Mouse (Mus musculus): ENCODE measurements around the gene Dera. TPM values are rescaled to one million over a fixed set of nuclear protein-coding genes. Genes with fewer than 3 reads are reported as not detected.

Gene Dera
- polyA plus RNA-seq, 2 experiments = 16.1 to 45.3 TPM

DNA sequence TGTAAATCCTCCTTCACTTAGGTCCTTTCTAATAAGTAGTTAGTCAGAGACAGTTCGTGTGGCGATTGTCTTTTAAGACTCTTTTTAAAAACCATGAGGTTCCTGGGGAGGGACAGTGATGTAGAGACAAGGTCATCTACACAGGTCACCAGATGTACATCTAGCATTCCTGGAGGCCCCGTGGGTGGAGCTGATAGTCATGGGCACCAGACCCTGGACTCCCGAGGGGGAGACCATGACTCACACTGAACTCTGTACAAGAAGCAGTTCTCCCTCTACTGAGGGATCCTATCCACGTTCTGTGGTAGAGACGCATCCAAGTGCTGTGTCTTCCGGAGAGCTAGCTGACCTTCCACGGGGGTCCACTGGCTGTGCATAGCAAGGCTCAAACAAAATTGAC is 22.6 kb downstream of the Dera start:
- TF ChIP-seq CTCF (IDR thresholded peaks at IDR 0.05; ENCODE audit: low read depth) (no peak), EP300 (IDR thresholded peaks at IDR 0.05; ENCODE audit: low read depth) (no peak)
- H3K9ac ChIP-seq (replicated peaks) = no peak overlapping the region
- H3K4me2 ChIP-seq (ENCODE audit: low read depth) = no peak overlapping the region
- 75% methylated on average over 8 of the region's 8 CpGs for WGBS (ENCODE audit: insufficient replicate concordance)
- no peaks in the 10 kb centered on the region for H3K4me1 ChIP-seq (replicated peaks; ENCODE audit: control insufficient read depth in 2 of 2, insufficient read depth in 2 of 2, low read length in 1 of 2)
- no peaks in the 10 kb centered on the region for H3K9me3 ChIP-seq (ENCODE audit: control insufficient read depth, low read length)
- H3K27ac ChIP-seq = no peak overlapping the region
- no peaks in the 10 kb centered on the region for H3K36me3 ChIP-seq (replicated peaks; ENCODE audit: control insufficient read depth, insufficient read depth, low read depth)
- ATAC-seq (ENCODE audit: insufficient read depth) (no peak), DNase-seq (ENCODE audit: low read depth in 3 of 3, low spot score in 3 of 3) (no peak)
- H3K27me3 ChIP-seq (ENCODE audit: control insufficient read depth, insufficient read depth, low read length) = no peaks in the 10 kb centered on the region
- no peak overlapping the region for H3K4me3 ChIP-seq (ENCODE audit: insufficient read depth in 1 of 2, low read depth in 2 of 2, low read length in 2 of 2)

GRCm38 (mm10) chr6:137783899-137784637 is 29.7 kb downstream of the Dera start:
- no peaks in the 10 kb centered on the region for H3K9me3 ChIP-seq (ENCODE audit: control insufficient read depth, low read length)
- DNase-seq (ENCODE audit: low read depth in 3 of 3, low spot score in 3 of 3) (no peak), ATAC-seq (ENCODE audit: insufficient read depth) (no peak)
- no peak overlapping the region for H3K9ac ChIP-seq (replicated peaks)
- H3K27ac ChIP-seq = no peak overlapping the region
- H3K4me3 ChIP-seq (ENCODE audit: insufficient read depth in 1 of 2, low read depth in 2 of 2, low read length in 2 of 2) = no peak overlapping the region
- H3K4me1 ChIP-seq (replicated peaks; ENCODE audit: control insufficient read depth in 2 of 2, insufficient read depth in 2 of 2, low read length in 1 of 2) = no peaks in the 10 kb centered on the region
- H3K27me3 ChIP-seq (ENCODE audit: control insufficient read depth, insufficient read depth, low read length) = no peaks in the 10 kb centered on the region
- 61% methylated on average over 7 of the region's 7 CpGs for WGBS (ENCODE audit: insufficient replicate concordance)
- no peaks in the 10 kb centered on the region for H3K36me3 ChIP-seq (replicated peaks; ENCODE audit: control insufficient read depth, insufficient read depth, low read depth)
- H3K4me2 ChIP-seq (ENCODE audit: low read depth) = no peak overlapping the region
- TF ChIP-seq CTCF (IDR thresholded peaks at IDR 0.05; ENCODE audit: low read depth) (no peak), EP300 (IDR thresholded peaks at IDR 0.05; ENCODE audit: low read depth) (no peak)

- TF ChIP-seq EP300 (IDR thresholded peaks at IDR 0.05; ENCODE audit: low read depth) = no peak
- TF ChIP-seq CTCF (IDR thresholded peaks at IDR 0.05; ENCODE audit: low read depth) = no peak
- no peaks in the 10 kb centered on the region for H3K4me1 ChIP-seq (replicated peaks; ENCODE audit: control insufficient read depth in 2 of 2, insufficient read depth in 2 of 2, low read length in 1 of 2)
- H3K36me3 ChIP-seq (replicated peaks; ENCODE audit: control insufficient read depth, insufficient read depth, low read depth) = no peaks in the 10 kb centered on the region
- H3K27ac ChIP-seq = no peak overlapping the region
- no peak overlapping the region for H3K9ac ChIP-seq (replicated peaks)
- ATAC-seq (ENCODE audit: insufficient read depth) (no peak), DNase-seq (ENCODE audit: low read depth in 3 of 3, low spot score in 3 of 3) (no peak)
- no peak overlapping the region for H3K4me3 ChIP-seq (ENCODE audit: insufficient read depth in 1 of 2, low read depth in 2 of 2, low read length in 2 of 2)
- no peaks in the 10 kb centered on the region for H3K9me3 ChIP-seq (ENCODE audit: control insufficient read depth, low read length)
- H3K4me2 ChIP-seq (ENCODE audit: low read depth) = no peak overlapping the region
- no peaks in the 10 kb centered on the region for H3K27me3 ChIP-seq (ENCODE audit: control insufficient read depth, insufficient read depth, low read length)
- WGBS (ENCODE audit: insufficient replicate concordance) = 42% methylated on average over 9 of the region's 9 CpGs
Measured at GRCm38 (mm10) chr6:137788976-137789590, 34.7 kb downstream of the Dera start.

GRCm38 (mm10) chr6:137789658-137790057 is 35.3 kb downstream of the Dera start:
- H3K4me3 ChIP-seq (ENCODE audit: insufficient read depth in 1 of 2, low read depth in 2 of 2, low read length in 2 of 2) = no peak overlapping the region
- TF ChIP-seq EP300 (IDR thresholded peaks at IDR 0.05; ENCODE audit: low read depth) = no peak
- TF ChIP-seq CTCF (IDR thresholded peaks at IDR 0.05; ENCODE audit: low read depth) = no peak
- ATAC-seq (ENCODE audit: insufficient read depth) (no peak), DNase-seq (ENCODE audit: low read depth in 3 of 3, low spot score in 3 of 3) (no peak)
- H3K9me3 ChIP-seq (ENCODE audit: control insufficient read depth, low read length) = no peaks in the 10 kb centered on the region
- H3K4me1 ChIP-seq (replicated peaks; ENCODE audit: control insufficient read depth in 2 of 2, insufficient read depth in 2 of 2, low read length in 1 of 2) = no peaks in the 10 kb centered on the region
- no peak overlapping the region for H3K27ac ChIP-seq
- H3K9ac ChIP-seq (replicated peaks) = no peak overlapping the region
- WGBS (ENCODE audit: insufficient replicate concordance) = 53% methylated on average over 2 of the region's 2 CpGs
- no peaks in the 10 kb centered on the region for H3K27me3 ChIP-seq (ENCODE audit: control insufficient read depth, insufficient read depth, low read length)
- H3K4me2 ChIP-seq (ENCODE audit: low read depth) = no peak overlapping the region
- H3K36me3 ChIP-seq (replicated peaks; ENCODE audit: control insufficient read depth, insufficient read depth, low read depth) = no peaks in the 10 kb centered on the region

GRCm38 (mm10) chr6:137795494-137795893 is 41.1 kb downstream of the Dera start:
- no peak overlapping the region for H3K4me3 ChIP-seq (ENCODE audit: insufficient read depth in 1 of 2, low read depth in 2 of 2, low read length in 2 of 2)
- no peaks in the 10 kb centered on the region for H3K9me3 ChIP-seq (ENCODE audit: control insufficient read depth, low read length)
- TF ChIP-seq EP300 (IDR thresholded peaks at IDR 0.05; ENCODE audit: low read depth) = no peak
- no peak for TF ChIP-seq CTCF (IDR thresholded peaks at IDR 0.05; ENCODE audit: low read depth)
- ATAC-seq (ENCODE audit: insufficient read depth) = no peak
- no peak overlapping the region for H3K4me2 ChIP-seq (ENCODE audit: low read depth)
- H3K27me3 ChIP-seq (ENCODE audit: control insufficient read depth, insufficient read depth, low read length) = no peaks in the 10 kb centered on the region
- no peak overlapping the region for H3K27ac ChIP-seq
- H3K36me3 ChIP-seq (replicated peaks; ENCODE audit: control insufficient read depth, insufficient read depth, low read depth) = no peaks in the 10 kb centered on the region
- H3K9ac ChIP-seq (replicated peaks) = no peak overlapping the region
- no peaks in the 10 kb centered on the region for H3K4me1 ChIP-seq (replicated peaks; ENCODE audit: control insufficient read depth in 2 of 2, insufficient read depth in 2 of 2, low read length in 1 of 2)
- WGBS (ENCODE audit: insufficient replicate concordance) = 13% methylated on average over 2 of the region's 2 CpGs
- DNase-seq (ENCODE audit: low read depth in 3 of 3, low spot score in 3 of 3) = no peak
